Mouse (Mus musculus): ENCODE results near the gene Chst5.

DNA sequence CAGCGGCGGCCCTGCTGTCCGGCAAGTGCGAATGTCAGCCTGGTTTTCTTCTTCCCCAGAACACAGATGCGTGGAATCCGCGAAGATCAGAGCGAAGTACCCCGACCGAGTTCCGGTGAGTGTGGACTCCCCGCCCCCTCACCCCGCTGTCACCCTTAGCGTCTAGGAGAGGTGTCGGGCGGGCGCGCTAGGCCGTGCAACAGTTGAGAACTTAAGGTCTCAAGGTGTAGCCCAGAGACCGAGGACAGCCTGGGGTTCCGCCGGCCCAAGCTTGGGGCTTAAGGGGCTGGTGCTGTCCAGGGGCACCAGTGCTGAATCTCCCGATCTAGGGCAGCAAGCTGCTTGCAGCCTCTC lies 30.8 kb upstream of the Chst5 start:
- TF ChIP-seq GATA1 (IDR thresholded peaks at IDR 0.05; ENCODE audit: borderline replicate concordance, low read length) (no peak), FLI1 (IDR thresholded peaks at IDR 0.05; ENCODE audit: low read length) (no peak)

Data from megakaryocyte, embryonic 14.5 days (primary cell).